Mouse (Mus musculus): ENCODE results near the gene Olfr303. TPM values are rescaled to one million over a fixed set of nuclear protein-coding genes. Genes with fewer than 3 reads are reported as not detected.

Olfr303 gene
- polyA plus RNA-seq, 1 experiment, result not detected

- Histone ChIP-seq H3K9me3 (replicated peaks; ENCODE audit: control insufficient read depth, insufficient read depth, low read length, poor library complexity, severe bottlenecking) (no peaks in the 10 kb centered on the region), H3K27ac (ENCODE audit: insufficient read depth, low read length) (peak overlapping the region; percentile 83), H3K27me3 (ENCODE audit: control insufficient read depth, insufficient read depth, low read length, poor library complexity, severe bottlenecking) (no peaks in the 10 kb centered on the region), H3K4me3 (ENCODE audit: low read depth, low read length) (no peak overlapping the region), H3K4me1 (ENCODE audit: control insufficient read depth, insufficient read depth, low read length) (peaks cover 2% of the 10 kb centered on the region), H3K36me3 (ENCODE audit: control insufficient read depth, insufficient read depth, low read length, poor library complexity, severe bottlenecking) (no peaks in the 10 kb centered on the region), H3K9ac (ENCODE audit: low read depth, poor library complexity, severe bottlenecking) (no peak overlapping the region)
- TF ChIP-seq POLR2A (IDR thresholded peaks at IDR 0.05; ENCODE audit: insufficient read depth, low read length) (no peak), EP300 (IDR thresholded peaks at IDR 0.05; ENCODE audit: insufficient read depth, low read depth, low read length) (peak; percentile 92)
Observed at GRCm38 (mm10) chr7:86344253-86344652, 53.3 kb downstream of the Olfr303 start.

GRCm38 (mm10) chr7:86342881-86343565, 54.6 kb downstream of the Olfr303 start:
- Histone ChIP-seq H3K27ac (ENCODE audit: insufficient read depth, low read length) (peak overlapping the region; percentile 85), H3K27me3 (ENCODE audit: control insufficient read depth, insufficient read depth, low read length, poor library complexity, severe bottlenecking) (no peaks in the 10 kb centered on the region), H3K9me3 (replicated peaks; ENCODE audit: control insufficient read depth, insufficient read depth, low read length, poor library complexity, severe bottlenecking) (no peaks in the 10 kb centered on the region), H3K36me3 (ENCODE audit: control insufficient read depth, insufficient read depth, low read length, poor library complexity, severe bottlenecking) (no peaks in the 10 kb centered on the region), H3K4me1 (ENCODE audit: control insufficient read depth, insufficient read depth, low read length) (peaks cover 2% of the 10 kb centered on the region), H3K4me3 (ENCODE audit: low read depth, low read length) (no peak overlapping the region), H3K9ac (ENCODE audit: low read depth, poor library complexity, severe bottlenecking) (peak overlapping the region; percentile 54; the same call in 1 of the 2 replicates)
- TF ChIP-seq CTCF (IDR thresholded peaks at IDR 0.05; ENCODE audit: low read depth, low read length), result no peak
- TF ChIP-seq EP300 (IDR thresholded peaks at IDR 0.05; ENCODE audit: insufficient read depth, low read depth, low read length), result peak; percentile 35; the same call in 1 of the 2 replicates

Other genes with a start within 250 kb of the Olfr303 start
- gene Vmn2r75, start 226.0 kb downstream of the Olfr303 start, polyA plus RNA-seq (2011; ENCODE audit: insufficient read depth, insufficient read length, low read depth, missing spikeins), result not detected in 2 replicates
- 0.14 and 0.34 TPM in 2 replicates for gene Vmn2r76, start 151.5 kb downstream of the Olfr303 start, polyA plus RNA-seq (2011; ENCODE audit: insufficient read depth, insufficient read length, low read depth, missing spikeins)
- gene Olfr310, start 120.6 kb downstream of the Olfr303 start, polyA plus RNA-seq (2011; ENCODE audit: insufficient read depth, insufficient read length, low read depth, missing spikeins), result not detected in 2 replicates
- gene Olfr309, start 84.1 kb downstream of the Olfr303 start, polyA plus RNA-seq (2011; ENCODE audit: insufficient read depth, insufficient read length, low read depth, missing spikeins), result not detected in 2 replicates
- not detected in 2 replicates for gene Olfr308, start 72.2 kb downstream of the Olfr303 start, polyA plus RNA-seq (2011; ENCODE audit: insufficient read depth, insufficient read length, low read depth, missing spikeins)
- gene Olfr307, start 60.2 kb downstream of the Olfr303 start, polyA plus RNA-seq (2011; ENCODE audit: insufficient read depth, insufficient read length, low read depth, missing spikeins), result 0.23 TPM in 1 of 2 replicates, not detected in the other
- not detected in 2 replicates for gene Olfr305, start 30.9 kb downstream of the Olfr303 start, polyA plus RNA-seq (2011; ENCODE audit: insufficient read depth, insufficient read length, low read depth, missing spikeins)
- gene Olfr304, start 11.1 kb downstream of the Olfr303 start, polyA plus RNA-seq (2011; ENCODE audit: insufficient read depth, insufficient read length, low read depth, missing spikeins), result not detected in 2 replicates
- gene Olfr301, start 6.1 kb upstream of the Olfr303 start, polyA plus RNA-seq (2011; ENCODE audit: insufficient read depth, insufficient read length, low read depth, missing spikeins), result not detected in 2 replicates
- gene Olfr299, start 62.1 kb upstream of the Olfr303 start, polyA plus RNA-seq (2011; ENCODE audit: insufficient read depth, insufficient read length, low read depth, missing spikeins), result not detected in 2 replicates
- gene Olfr298, start 94.7 kb upstream of the Olfr303 start, polyA plus RNA-seq (2011; ENCODE audit: insufficient read depth, insufficient read length, low read depth, missing spikeins), result not detected in 2 replicates
- gene Olfr297, start 122.2 kb upstream of the Olfr303 start, polyA plus RNA-seq (2011; ENCODE audit: insufficient read depth, insufficient read length, low read depth, missing spikeins), result not detected in 2 replicates
- gene Olfr295, start 186.1 kb upstream of the Olfr303 start, polyA plus RNA-seq (2011; ENCODE audit: insufficient read depth, insufficient read length, low read depth, missing spikeins), result not detected in 2 replicates
- not detected in 2 replicates for gene Olfr294, start 218.9 kb upstream of the Olfr303 start, polyA plus RNA-seq (2011; ENCODE audit: insufficient read depth, insufficient read length, low read depth, missing spikeins)

Measured in ES-Bruce4 (cell line).